Mouse (Mus musculus): ENCODE data around the gene Camk2g.

DNA sequence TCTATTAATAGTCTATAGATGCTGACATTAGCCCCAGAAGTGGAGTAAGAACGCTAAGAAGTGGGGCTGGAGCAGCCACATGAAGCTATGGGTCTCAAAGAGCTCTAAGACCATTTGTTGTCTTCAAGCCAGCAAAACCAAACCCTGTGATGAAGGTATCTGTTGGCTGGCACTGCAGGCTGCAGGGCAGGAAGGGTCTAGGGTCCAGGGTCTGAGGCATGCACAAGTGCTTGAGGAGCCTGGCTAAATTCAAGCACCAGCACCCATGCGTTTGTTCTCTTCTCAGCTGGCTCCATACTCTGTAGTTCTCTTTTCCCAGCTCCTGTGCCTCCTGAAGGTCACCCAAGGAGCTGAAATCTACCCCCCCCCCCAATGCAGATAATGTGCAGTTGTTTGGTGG, 58.8 kb downstream of the Camk2g start:
- TF ChIP-seq TAL1 (IDR thresholded peaks at IDR 0.05; ENCODE audit: low read length) (no peak), GATA1 (IDR thresholded peaks at IDR 0.05; ENCODE audit: low read length) (no peak)
